Mouse (Mus musculus) embryonic facial prominence, embryonic 15.5 days (tissue): ENCODE results near the gene Tanc2. TPM values are rescaled to one million over a fixed set of nuclear protein-coding genes. Genes with fewer than 3 reads are reported as not detected.
A peak's percentile ranks its signal among the peaks of the same experiment; 100 is the strongest.

Experiments
- ATAC-seq: fragments of 200-750 bp; cut with Nextera tagmentation; 2 replicates; pipeline ENCODE4 v1.8.0; 2017; ENCODE audit warnings: low read depth, moderate TSS enrichment; ENCODE audit not compliant: insufficient number of reproducible peaks, low FRiP score, low TSS enrichment
- H3K27ac ChIP-seq: fragments of 300-500 bp; sonication (generic); replicated peaks from 2 replicates; pipeline ENCODE4 v1.5.1; 2015; ENCODE audit warnings: mild to moderate bottlenecking, inconsistent platforms
- H3K27me3 ChIP-seq: fragments of 300-500 bp; sonication (generic); 2 replicates; pipeline ENCODE4 v1.6.1; 2015; ENCODE audit warnings: inconsistent platforms
- H3K36me3 ChIP-seq: fragments of 300-500 bp; sonication (generic); 2 replicates; pipeline ENCODE4 v1.6.1; 2015; ENCODE audit warnings: mild to moderate bottlenecking, inconsistent platforms
- H3K4me1 ChIP-seq: fragments of 300-500 bp; sonication (generic); 2 replicates; pipeline ENCODE4 v1.6.1; 2015; ENCODE audit warnings: inconsistent platforms
- H3K4me2 ChIP-seq: fragments of 300-500 bp; sonication (generic); replicated peaks from 2 replicates; pipeline ENCODE4 v1.6.1; 2015; ENCODE audit warnings: mild to moderate bottlenecking, inconsistent platforms
- H3K4me3 ChIP-seq: fragments of 300-500 bp; sonication (generic); replicated peaks from 2 replicates; pipeline ENCODE4 v1.5.1; 2015; ENCODE audit warnings: mild to moderate bottlenecking, inconsistent platforms
- H3K9ac ChIP-seq: fragments of 300-500 bp; sonication (generic); 2 replicates; pipeline ENCODE4 v1.6.1; 2015; ENCODE audit warnings: inconsistent platforms
- H3K9me3 ChIP-seq: fragments of 300-500 bp; sonication (generic); replicated peaks from 2 replicates; pipeline ENCODE4 v1.6.1; 2016; ENCODE audit warnings: inconsistent platforms
- WGBS: fragments of 180-500 bp; shearing (Covaris S2); methylation state at CpG from one replicate; pipeline ENCODE4 v1.1.7; 2015; 5-methylcytosine and 5-hydroxymethylcytosine counted together
- polyA plus RNA-seq: library from polyadenylated mRNA; unstranded; fragments of >200 nt; fragmentation: Nextera tagmentation; extraction: Ambion mirVana; gene quantifications from 2 replicates; pipeline ENCODE4 v1.2.1, GENCODE M21; 2015

Gene Tanc2
- polyA plus RNA-seq, 1 experiment from 2014 or later, result 12.7 TPM

DNA sequence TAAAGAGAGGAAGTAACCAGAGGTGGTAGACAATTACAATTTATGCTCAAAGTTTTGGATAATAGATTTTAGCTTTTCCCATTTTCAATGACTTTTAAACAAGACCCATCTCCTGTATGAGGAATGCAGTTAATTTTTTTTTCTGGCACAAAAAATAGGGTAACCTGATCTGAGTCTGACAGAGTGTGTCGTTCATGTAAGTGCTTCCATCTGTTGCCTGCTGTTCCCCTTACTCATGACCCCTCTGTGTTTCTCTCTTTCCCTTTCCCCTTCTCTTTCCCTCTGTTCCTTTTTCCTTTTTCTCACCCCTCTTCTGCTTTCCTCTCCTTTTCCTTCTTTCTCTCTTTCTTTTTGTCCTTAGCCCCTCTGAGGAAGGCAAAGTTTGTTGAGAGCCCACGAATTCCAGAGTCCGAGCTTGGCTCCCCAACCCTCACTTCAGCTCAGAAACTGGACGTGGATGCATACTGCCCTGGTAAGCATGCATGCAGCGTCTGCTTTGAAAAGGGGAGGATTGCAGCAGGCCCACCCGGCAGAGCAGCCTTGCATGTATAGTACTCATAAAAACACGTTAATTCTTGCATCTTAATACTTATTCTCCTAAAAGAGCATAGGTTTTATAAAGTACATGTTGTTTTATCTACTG is 168.9 kb downstream of the Tanc2 start:
- ATAC-seq, result no peak
- H3K9me3 ChIP-seq, result no peaks in the 10 kb centered on the region
- no peaks in the 10 kb centered on the region for H3K36me3 ChIP-seq
- peaks cover 5% of the 10 kb centered on the region; the same call in 1 of the 2 replicates for H3K4me1 ChIP-seq
- H3K4me2 ChIP-seq, result 0 out of 2 replicates have a peak overlapping the region, but pooled peaks have one; percentile 10
- H3K4me3 ChIP-seq, result no peak overlapping the region
- H3K27me3 ChIP-seq, result no peaks in the 10 kb centered on the region
- 21% methylated on average over 7 of the region's 7 CpGs for WGBS
- H3K9ac ChIP-seq, result no peak overlapping the region
- H3K27ac ChIP-seq, result peak overlapping the region; percentile 72

DNA sequence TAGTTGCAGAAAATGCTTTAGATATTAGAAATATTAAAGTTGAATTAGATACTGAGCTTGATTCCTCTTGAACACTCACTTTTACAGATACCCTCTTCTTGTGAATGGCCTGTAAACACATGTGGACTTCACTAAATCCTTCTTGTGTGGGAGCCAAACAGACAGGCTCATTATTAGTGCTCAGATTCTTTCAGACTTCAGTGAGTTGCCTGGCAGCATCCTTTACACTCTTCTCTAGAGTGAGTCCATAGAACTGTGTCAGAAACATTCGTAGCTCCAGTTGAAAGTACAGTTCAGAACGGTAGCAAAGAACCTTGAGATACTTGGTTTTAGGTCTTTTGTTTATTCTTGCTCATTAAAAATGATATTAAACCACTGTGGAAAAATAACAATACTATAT is 169.6 kb downstream of the Tanc2 start:
- H3K27ac ChIP-seq, result no peak overlapping the region
- H3K4me3 ChIP-seq, result no peak overlapping the region
- WGBS, result 48% methylated on average over 2 of the region's 2 CpGs

DNA sequence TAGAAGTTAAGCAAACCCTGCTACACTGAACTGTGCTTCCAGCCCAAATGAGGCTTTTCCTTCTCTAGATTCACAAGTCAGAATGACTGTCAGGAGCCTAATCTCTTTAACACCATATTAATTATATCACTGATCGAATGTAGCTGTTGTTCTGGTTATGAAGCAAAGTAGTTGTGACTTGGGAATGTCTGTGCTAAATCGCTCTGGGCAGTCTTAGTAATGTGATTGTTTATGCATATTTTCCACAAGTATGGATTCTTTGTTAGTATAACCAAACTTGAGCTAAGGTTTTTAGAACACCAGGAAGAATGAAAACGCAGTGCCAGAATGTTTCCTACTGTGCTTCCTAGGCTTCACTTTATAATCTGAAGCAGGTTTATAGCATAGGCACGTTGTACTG is 170.6 kb downstream of the Tanc2 start:
- ATAC-seq, result no peak
- no peaks in the 10 kb centered on the region for H3K9me3 ChIP-seq
- no peak overlapping the region for H3K27ac ChIP-seq
- H3K4me2 ChIP-seq, result no peak overlapping the region
- H3K36me3 ChIP-seq, result no peaks in the 10 kb centered on the region
- H3K9ac ChIP-seq, result no peak overlapping the region
- peaks cover 5% of the 10 kb centered on the region; the same call in 1 of the 2 replicates for H3K4me1 ChIP-seq
- WGBS, result 25% methylated on average over 4 of the region's 4 CpGs
- H3K4me3 ChIP-seq, result no peak overlapping the region
- H3K27me3 ChIP-seq, result no peaks in the 10 kb centered on the region

More for the DNA sequence above, 169.6 kb downstream of the Tanc2 start:
- Histone ChIP-seq H3K4me2 (no peak overlapping the region), H3K36me3 (no peaks in the 10 kb centered on the region), H3K27me3 (no peaks in the 10 kb centered on the region), H3K9me3 (no peaks in the 10 kb centered on the region), H3K4me1 (peaks cover 5% of the 10 kb centered on the region; the same call in 1 of the 2 replicates), H3K9ac (no peak overlapping the region)
- no peak for ATAC-seq

DNA sequence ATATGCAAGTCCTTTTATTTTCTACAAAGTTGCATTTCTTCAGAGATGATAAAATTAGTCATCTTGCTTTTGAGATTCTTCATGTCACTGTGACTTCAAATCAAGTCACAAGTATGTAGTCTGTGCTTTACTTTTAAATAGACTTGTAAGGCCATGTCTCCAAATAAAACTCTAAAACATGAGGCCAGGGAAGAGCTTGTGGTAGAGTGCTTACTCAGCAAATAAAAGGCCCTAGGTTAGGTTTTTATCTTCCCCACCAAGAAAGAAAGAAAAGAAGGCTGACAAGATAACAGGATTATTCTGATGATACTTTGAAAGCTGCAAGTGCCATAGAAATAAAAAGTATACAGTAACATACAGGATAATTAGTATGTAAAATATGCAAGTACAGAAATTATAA is 188.0 kb downstream of the Tanc2 start:
- H3K4me3 ChIP-seq, result no peak overlapping the region
- no peak for ATAC-seq
- no peak overlapping the region for H3K9ac ChIP-seq
- no peaks in the 10 kb centered on the region for H3K4me1 ChIP-seq
- no peaks in the 10 kb centered on the region for H3K27me3 ChIP-seq
- H3K36me3 ChIP-seq, result peaks cover 7% of the 10 kb centered on the region; the same call in 1 of the 2 replicates
- H3K4me2 ChIP-seq, result no peak overlapping the region
- H3K27ac ChIP-seq, result no peak overlapping the region
- no peaks in the 10 kb centered on the region for H3K9me3 ChIP-seq

DNA sequence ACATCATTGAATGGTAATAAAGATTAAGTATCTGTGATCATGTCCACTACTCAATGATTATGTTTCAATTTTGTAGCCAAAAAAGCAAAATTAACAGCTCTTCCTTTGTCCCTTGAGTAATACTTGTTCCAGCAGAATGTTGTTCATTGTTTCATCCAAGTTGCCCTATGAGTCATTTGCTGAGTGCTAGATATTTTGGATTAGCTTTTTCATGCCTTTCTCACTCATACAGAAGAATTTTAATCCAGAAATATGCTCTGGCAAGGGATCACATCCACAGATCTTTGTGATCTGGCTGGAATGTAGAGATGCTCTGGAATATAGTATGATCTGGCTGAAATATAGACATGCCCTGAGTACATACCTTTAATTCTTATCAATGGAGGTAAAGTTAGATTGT is 202.7 kb downstream of the Tanc2 start:
- Histone ChIP-seq H3K36me3 (no peaks in the 10 kb centered on the region), H3K27ac (no peak overlapping the region), H3K4me2 (no peak overlapping the region), H3K9ac (no peak overlapping the region), H3K4me3 (no peak overlapping the region), H3K27me3 (no peaks in the 10 kb centered on the region), H3K4me1 (no peaks in the 10 kb centered on the region), H3K9me3 (no peaks in the 10 kb centered on the region)
- ATAC-seq, result no peak

DNA sequence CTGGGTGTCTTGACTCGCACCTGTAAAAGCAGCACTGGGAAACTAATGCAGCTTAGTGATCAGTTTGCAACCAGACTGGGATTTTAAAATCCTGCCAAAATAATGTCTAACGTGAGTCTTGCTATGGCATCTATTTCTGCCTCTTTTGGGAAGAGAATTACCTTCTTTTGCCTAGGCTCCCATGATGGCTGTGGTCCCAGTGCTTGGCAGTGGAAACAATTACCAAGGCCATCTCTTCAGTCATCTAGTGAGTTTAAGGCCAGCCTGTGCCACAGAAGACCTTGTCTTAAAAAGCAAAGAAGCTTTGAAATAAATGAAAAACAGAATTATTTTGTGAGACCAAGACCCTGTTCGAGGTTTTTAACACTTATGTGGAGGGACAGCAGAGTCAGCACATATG is 213.9 kb downstream of the Tanc2 start:
- Histone ChIP-seq H3K4me3 (no peak overlapping the region), H3K9ac (no peak overlapping the region), H3K4me1 (no peaks in the 10 kb centered on the region), H3K36me3 (no peaks in the 10 kb centered on the region), H3K27ac (no peak overlapping the region), H3K27me3 (no peaks in the 10 kb centered on the region), H3K9me3 (no peaks in the 10 kb centered on the region), H3K4me2 (no peak overlapping the region)
- 86% methylated on average over 3 of the region's 3 CpGs for WGBS
- ATAC-seq, result no peak

DNA sequence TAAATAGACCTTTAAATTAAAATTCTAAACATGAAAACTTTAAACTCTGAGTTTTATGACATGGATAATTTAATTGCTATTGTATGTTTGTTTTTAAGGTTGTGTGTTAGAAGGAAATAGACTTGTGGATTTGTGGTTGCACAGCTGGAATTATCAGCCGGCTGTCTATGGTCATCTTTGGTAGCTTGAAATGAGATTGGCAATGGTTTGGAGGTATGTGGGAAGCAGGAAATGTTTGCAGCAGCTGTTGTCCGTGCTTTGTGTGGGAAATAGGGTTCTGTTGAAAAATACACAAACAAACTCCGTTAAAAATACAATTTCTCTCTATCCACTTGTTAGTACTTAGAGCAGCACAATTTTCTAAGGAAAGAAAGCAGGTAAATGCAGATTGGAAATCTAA is 215.0 kb downstream of the Tanc2 start:
- no peak for ATAC-seq
- Histone ChIP-seq H3K27me3 (no peaks in the 10 kb centered on the region), H3K9me3 (no peaks in the 10 kb centered on the region), H3K4me2 (no peak overlapping the region), H3K9ac (no peak overlapping the region), H3K4me3 (no peak overlapping the region), H3K27ac (no peak overlapping the region), H3K4me1 (no peaks in the 10 kb centered on the region), H3K36me3 (no peaks in the 10 kb centered on the region)
- 42% methylated on average over 3 of the region's 3 CpGs for WGBS

DNA sequence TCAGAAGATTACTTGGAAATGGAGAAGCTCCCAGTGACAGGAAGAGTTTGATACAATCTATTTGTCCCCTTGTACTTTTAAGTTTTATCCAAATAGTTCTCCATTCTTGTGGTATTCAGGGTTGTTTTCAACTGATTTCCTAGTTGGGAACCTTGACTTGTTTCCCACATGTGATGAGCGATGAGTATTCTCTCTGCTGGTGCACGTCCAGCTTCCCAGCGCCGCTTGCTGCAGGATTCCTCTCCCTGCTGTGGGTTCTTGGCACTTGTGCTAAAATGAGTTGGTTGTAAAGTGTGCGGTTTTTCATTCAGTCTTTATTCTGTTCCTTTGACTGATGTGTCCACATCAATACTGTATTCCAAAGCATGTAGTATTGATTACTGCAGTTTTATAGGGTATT is 217.3 kb downstream of the Tanc2 start:
- Histone ChIP-seq H3K9ac (no peak overlapping the region), H3K4me2 (no peak overlapping the region), H3K27ac (no peak overlapping the region), H3K4me3 (no peak overlapping the region), H3K4me1 (no peaks in the 10 kb centered on the region), H3K9me3 (no peaks in the 10 kb centered on the region), H3K36me3 (0 out of 2 replicates have a peak, but pooled peaks cover 9% of the 10 kb centered on the region), H3K27me3 (no peaks in the 10 kb centered on the region)
- no peak for ATAC-seq
- 81% methylated on average over 5 of the region's 5 CpGs for WGBS

DNA sequence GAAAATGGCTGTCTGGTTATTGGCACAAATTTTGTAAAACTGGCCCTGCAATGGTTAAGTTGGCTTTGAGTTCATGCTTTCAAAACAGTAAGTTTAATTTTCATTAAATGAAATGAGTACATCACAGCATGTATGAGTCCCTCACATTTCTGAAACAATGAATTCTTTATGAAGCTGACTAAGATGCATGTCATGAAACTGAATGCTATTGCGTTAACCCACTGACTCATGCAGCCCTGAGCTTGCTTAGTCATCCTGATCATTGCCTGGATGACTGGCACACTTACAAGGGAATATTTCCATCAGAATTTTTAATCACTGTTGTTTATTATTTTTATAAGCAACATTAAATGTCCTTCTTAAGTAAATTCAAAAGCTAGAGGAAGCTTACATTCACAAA is 233.5 kb downstream of the Tanc2 start:
- no peak overlapping the region for H3K4me3 ChIP-seq
- H3K27me3 ChIP-seq, result no peaks in the 10 kb centered on the region
- no peak for ATAC-seq
- no peak overlapping the region for H3K4me2 ChIP-seq
- H3K36me3 ChIP-seq, result no peaks in the 10 kb centered on the region
- H3K27ac ChIP-seq, result no peak overlapping the region
- no peaks in the 10 kb centered on the region for H3K4me1 ChIP-seq
- no peaks in the 10 kb centered on the region for H3K9me3 ChIP-seq
- H3K9ac ChIP-seq, result no peak overlapping the region
- 65% methylated on average over 1 of the region's 1 CpGs for WGBS

DNA sequence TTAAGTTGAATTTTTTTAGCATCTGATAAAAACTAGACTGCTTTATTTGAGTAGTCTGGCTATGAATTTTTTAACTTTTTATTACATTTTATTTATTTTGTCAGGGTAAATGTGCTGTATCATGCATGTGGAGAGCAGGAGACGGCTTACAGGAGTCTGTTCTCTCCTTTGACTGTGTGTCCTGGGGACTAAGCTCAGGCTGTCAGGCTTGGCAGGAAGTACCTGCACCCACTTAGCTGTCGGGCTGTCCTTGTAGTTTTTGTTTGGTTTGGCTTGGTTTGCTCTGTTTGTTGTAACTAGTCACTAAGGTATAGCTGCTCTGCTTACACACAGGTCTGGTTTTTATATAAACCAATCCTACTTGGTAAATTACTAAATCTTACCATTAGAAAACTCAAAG is 234.0 kb downstream of the Tanc2 start:
- no peak overlapping the region for H3K4me2 ChIP-seq
- H3K4me3 ChIP-seq, result no peak overlapping the region
- no peaks in the 10 kb centered on the region for H3K4me1 ChIP-seq
- H3K36me3 ChIP-seq, result no peaks in the 10 kb centered on the region
- H3K27ac ChIP-seq, result no peak overlapping the region
- 55% methylated on average over 2 of the region's 2 CpGs for WGBS
- H3K9me3 ChIP-seq, result no peaks in the 10 kb centered on the region
- ATAC-seq, result no peak
- H3K27me3 ChIP-seq, result no peaks in the 10 kb centered on the region
- H3K9ac ChIP-seq, result no peak overlapping the region

DNA sequence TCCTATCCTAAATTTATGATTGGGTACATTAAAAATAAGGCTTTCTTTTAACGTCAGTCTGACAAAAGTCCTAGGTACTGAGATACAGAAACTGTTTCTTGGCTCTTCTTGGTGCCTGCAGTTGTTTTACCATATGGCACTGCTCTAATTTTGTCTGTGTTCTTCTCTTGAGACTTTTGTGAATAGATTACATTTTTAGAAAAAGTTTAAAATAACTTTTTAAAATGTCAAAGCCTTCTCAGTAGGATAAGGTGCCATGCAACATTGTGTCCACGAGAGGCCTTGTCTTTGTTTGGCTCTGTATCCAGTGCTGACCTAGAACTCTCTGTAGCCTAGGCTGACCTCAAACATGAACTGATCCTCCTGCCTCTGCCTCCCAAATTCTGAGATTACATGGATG is 238.4 kb downstream of the Tanc2 start:
- H3K27me3 ChIP-seq, result no peaks in the 10 kb centered on the region
- no peaks in the 10 kb centered on the region for H3K36me3 ChIP-seq
- no peaks in the 10 kb centered on the region for H3K4me1 ChIP-seq
- H3K9me3 ChIP-seq, result no peaks in the 10 kb centered on the region
- H3K4me3 ChIP-seq, result no peak overlapping the region
- H3K9ac ChIP-seq, result no peak overlapping the region
- H3K27ac ChIP-seq, result no peak overlapping the region
- ATAC-seq, result no peak
- no peak overlapping the region for H3K4me2 ChIP-seq
- WGBS, result 85% methylated on average over 2 of the region's 2 CpGs

DNA sequence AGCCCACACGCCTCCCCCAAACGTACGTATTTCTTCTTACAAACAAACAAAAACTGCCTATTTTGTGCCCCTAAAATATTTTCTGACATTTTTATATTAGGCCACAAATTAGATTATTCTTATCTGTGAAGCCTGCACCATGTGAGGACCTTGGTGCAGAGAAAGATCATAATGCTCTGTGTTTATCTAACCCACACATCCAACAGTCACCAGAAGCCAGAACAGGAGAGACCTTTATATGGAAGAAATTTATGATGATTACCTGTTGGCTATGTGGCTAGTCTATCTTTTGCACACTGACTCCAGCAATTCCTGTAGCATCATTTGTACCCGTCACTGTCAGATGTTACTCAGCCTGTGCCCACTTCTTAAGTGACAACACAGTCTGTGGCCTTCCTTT is 245.4 kb downstream of the Tanc2 start:
- H3K4me3 ChIP-seq, result no peak overlapping the region
- H3K9ac ChIP-seq, result no peak overlapping the region
- no peaks in the 10 kb centered on the region for H3K9me3 ChIP-seq
- no peak for ATAC-seq
- no peak overlapping the region for H3K27ac ChIP-seq
- no peaks in the 10 kb centered on the region for H3K27me3 ChIP-seq
- no peak overlapping the region for H3K4me2 ChIP-seq
- WGBS, result 93% methylated on average over 4 of the region's 4 CpGs
- H3K36me3 ChIP-seq, result 0 out of 2 replicates have a peak, but pooled peaks cover 4% of the 10 kb centered on the region
- H3K4me1 ChIP-seq, result no peaks in the 10 kb centered on the region
